Mouse (Mus musculus) heart, embryonic 13.5 days (tissue): Measurements from ENCODE around the gene Atxn1. TPM values are rescaled to one million over a fixed set of nuclear protein-coding genes. Genes with fewer than 3 reads are reported as not detected.

ENCODE experiments used
- ATAC-seq: fragments of 200-750 bp; cut with Nextera tagmentation; 2 replicates; pipeline ENCODE4 v1.8.0; 2017; ENCODE audit warnings: moderate TSS enrichment; ENCODE audit not compliant: insufficient number of reproducible peaks, low FRiP score, low TSS enrichment; ENCODE audit errors: extremely low read depth
- H3K27ac ChIP-seq: fragments of 300-500 bp; sonication (generic); replicated peaks from 2 replicates; pipeline ENCODE4 v1.5.1; 2015; ENCODE audit warnings: moderate library complexity, mild to moderate bottlenecking, inconsistent platforms
- H3K27me3 ChIP-seq: fragments of 300-500 bp; sonication (generic); replicated peaks from 2 replicates; pipeline ENCODE4 v1.6.1; 2015; ENCODE audit warnings: mild to moderate bottlenecking, inconsistent platforms
- H3K36me3 ChIP-seq: fragments of 300-500 bp; sonication (generic); 2 replicates; pipeline ENCODE4 v1.6.1; 2015; ENCODE audit warnings: mild to moderate bottlenecking, inconsistent platforms
- H3K4me1 ChIP-seq: fragments of 300-500 bp; sonication (generic); 2 replicates; pipeline ENCODE4 v1.6.1; 2015; ENCODE audit warnings: inconsistent platforms
- H3K4me2 ChIP-seq: fragments of 300-500 bp; sonication (generic); 2 replicates; pipeline ENCODE4 v1.6.1; 2015; ENCODE audit warnings: inconsistent platforms, mild to moderate bottlenecking, moderate library complexity
- H3K4me3 ChIP-seq: fragments of 300-500 bp; sonication (generic); 2 replicates; pipeline ENCODE4 v1.5.1; 2015; ENCODE audit warnings: moderate library complexity, mild to moderate bottlenecking, inconsistent platforms
- H3K9ac ChIP-seq: fragments of 300-500 bp; sonication (generic); 2 replicates; pipeline ENCODE4 v1.6.1; 2015; ENCODE audit warnings: inconsistent platforms, mild to moderate bottlenecking, moderate library complexity
- H3K9me3 ChIP-seq: fragments of 300-500 bp; sonication (generic); 2 replicates; pipeline ENCODE4 v1.6.1; 2016; ENCODE audit warnings: inconsistent platforms
- WGBS: fragments of 180-500 bp; shearing (Covaris S2); methylation state at CpG from one replicate; pipeline ENCODE4 v1.1.7; 2015; ENCODE audit warnings: mixed read lengths; 5-methylcytosine and 5-hydroxymethylcytosine counted together
- polyA plus RNA-seq: library from polyadenylated mRNA; unstranded; fragments of >200 nt; fragmentation: Nextera tagmentation; extraction: Ambion mirVana; gene quantifications from 2 replicates; pipeline ENCODE4 v1.2.1, GENCODE M21; 2015

The Atxn1 gene
- polyA plus RNA-seq, 1 experiment from 2014 or later = 5.8 TPM

DNA sequence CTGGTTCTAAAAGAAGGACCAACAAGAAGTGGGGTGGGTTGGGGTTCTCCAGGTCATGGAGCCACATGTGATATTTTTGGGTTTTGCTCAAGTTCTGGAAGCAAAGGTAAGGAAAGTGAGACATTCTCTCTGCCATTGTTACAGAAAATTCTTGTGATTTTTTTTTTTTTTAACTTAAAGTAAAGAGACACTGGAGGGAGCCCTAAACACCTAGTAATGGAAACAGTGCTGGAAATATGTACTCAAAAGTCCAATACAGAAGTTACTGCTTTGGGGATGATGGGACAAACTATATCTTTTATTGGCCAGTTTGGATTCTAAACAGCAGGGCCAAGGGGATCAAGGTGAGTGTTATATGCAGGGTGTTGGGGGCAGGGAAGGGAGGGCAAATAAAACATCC lies 330.9 kb downstream of the Atxn1 start:
- Histone ChIP-seq H3K27me3 (no peaks in the 10 kb centered on the region), H3K36me3 (no peaks in the 10 kb centered on the region), H3K9me3 (no peaks in the 10 kb centered on the region), H3K27ac (no peak overlapping the region), H3K4me2 (no peak overlapping the region), H3K4me3 (no peak overlapping the region), H3K9ac (no peak overlapping the region), H3K4me1 (peaks cover 35% of the 10 kb centered on the region)
- no peak for ATAC-seq

DNA sequence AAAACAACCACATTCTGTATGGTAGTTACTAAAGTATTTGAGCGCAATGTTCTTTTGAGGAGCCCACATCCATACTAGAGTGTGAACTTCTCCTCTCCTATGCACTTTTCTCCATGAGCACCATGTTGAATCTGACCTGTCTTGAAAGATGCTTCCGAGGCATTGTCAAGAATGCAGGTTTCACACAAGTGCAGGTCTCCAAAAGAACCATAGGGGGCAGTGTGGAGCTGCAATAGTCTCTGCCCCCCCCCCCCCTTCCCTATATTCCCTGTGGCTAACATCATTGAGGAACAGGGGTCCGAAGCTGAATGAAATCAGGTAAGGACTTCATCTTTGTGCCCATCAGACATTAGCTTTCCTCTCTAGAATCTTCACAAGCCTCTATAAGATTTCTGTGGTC lies 332.7 kb downstream of the Atxn1 start:
- Histone ChIP-seq H3K27ac (no peak overlapping the region), H3K36me3 (no peaks in the 10 kb centered on the region), H3K4me2 (no peak overlapping the region), H3K4me3 (no peak overlapping the region), H3K9me3 (no peaks in the 10 kb centered on the region), H3K9ac (no peak overlapping the region), H3K4me1 (peaks cover 49% of the 10 kb centered on the region), H3K27me3 (no peaks in the 10 kb centered on the region)
- no peak for ATAC-seq
- WGBS = 80% methylated on average over 3 of the region's 3 CpGs

DNA sequence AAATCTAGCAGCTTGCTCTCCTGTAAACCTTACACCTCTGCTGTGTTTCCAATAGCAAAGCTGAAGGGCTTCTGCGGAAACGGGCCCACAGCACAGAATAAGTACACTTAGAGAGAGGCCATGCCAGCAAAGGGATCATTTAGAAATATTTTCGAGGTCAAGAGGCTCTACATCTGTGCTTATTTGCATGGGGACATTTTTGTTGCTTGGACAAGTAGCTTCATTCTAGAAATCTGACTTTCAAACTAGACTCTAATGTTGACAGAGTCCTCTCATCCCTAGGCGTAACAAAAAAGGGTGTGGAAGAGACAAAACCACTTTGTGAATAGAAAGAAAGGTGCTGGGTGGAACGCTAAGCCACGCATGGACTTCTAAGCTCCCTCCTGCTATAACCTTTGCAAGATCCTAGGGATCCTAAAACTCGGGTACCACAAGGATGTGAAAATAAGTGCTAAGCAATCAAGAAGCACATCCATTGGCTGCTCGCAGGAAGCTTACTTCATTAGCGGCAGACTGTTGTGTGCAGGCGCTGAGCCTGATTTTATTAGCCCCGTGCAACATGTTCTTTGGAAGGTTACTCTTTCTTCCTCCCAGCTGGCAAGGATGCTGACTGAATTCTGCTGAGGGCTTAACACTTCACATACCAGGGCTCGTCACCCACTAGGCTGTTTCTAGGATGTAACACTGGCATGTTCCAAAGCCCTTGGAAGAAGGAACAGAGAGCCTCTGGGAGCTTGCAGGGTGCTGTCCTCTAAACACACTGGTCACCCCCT lies 334.1 kb downstream of the Atxn1 start:
- Histone ChIP-seq H3K4me1 (peaks cover 54% of the 10 kb centered on the region), H3K27me3 (no peaks in the 10 kb centered on the region), H3K9ac (no peak overlapping the region), H3K27ac (no peak overlapping the region), H3K9me3 (no peaks in the 10 kb centered on the region), H3K4me2 (no peak overlapping the region), H3K4me3 (no peak overlapping the region), H3K36me3 (no peaks in the 10 kb centered on the region)
- ATAC-seq = no peak
- 75% methylated on average over 12 of the region's 12 CpGs for WGBS

DNA sequence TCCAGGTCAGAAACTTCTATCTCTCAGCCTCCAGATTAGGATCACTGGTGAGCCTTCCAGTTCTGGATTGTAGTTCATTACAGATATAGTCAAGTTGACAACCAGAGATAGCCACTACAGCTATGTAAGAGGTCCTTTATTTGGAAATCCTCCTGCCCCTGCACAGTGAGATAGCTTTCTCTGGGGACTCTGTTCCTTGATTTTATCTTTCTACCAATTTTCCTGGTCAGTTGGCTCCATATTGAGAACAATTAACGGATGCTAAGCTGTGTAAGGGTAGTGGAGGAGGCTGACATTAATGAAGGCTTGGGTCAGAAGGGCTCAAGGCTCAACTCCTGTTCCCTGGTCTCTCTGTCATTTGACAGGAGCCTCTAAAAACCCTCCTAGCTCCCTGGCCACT lies 335.1 kb downstream of the Atxn1 start:
- Histone ChIP-seq H3K9ac (no peak overlapping the region), H3K27ac (no peak overlapping the region), H3K4me2 (no peak overlapping the region), H3K36me3 (no peaks in the 10 kb centered on the region), H3K4me1 (peaks cover 53% of the 10 kb centered on the region), H3K27me3 (no peaks in the 10 kb centered on the region), H3K4me3 (no peak overlapping the region), H3K9me3 (no peaks in the 10 kb centered on the region)
- WGBS = 70% methylated on average over 1 of the region's 1 CpGs
- ATAC-seq = no peak

DNA sequence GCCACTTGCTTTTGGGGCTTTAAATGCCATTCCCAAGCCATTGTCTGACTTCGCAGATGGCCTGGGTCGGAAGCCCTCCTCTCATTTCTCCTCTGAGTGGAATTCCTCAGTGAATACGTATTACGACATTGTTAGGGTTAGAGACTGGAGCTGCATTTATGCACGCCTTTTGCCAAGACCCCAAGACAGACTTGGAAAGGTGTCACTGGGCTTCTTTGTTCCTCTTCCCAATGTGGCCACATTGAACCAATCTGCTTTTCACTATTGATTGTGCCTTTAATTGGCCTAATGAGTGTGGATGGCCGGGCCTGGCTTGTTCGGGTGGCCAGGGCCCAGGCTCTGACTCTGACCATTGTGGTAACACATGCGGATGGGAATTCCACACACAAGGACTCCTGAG lies 336.5 kb downstream of the Atxn1 start:
- Histone ChIP-seq H3K36me3 (no peaks in the 10 kb centered on the region), H3K4me1 (peaks cover 52% of the 10 kb centered on the region), H3K27ac (0 out of 2 replicates have a peak overlapping the region, but pooled peaks have one; percentile 66), H3K9me3 (peaks cover 4% of the 10 kb centered on the region; the same call in 1 of the 2 replicates), H3K4me2 (no peak overlapping the region), H3K27me3 (no peaks in the 10 kb centered on the region), H3K4me3 (no peak overlapping the region), H3K9ac (no peak overlapping the region)
- ATAC-seq = no peak
- 78% methylated on average over 8 of the region's 8 CpGs for WGBS

DNA sequence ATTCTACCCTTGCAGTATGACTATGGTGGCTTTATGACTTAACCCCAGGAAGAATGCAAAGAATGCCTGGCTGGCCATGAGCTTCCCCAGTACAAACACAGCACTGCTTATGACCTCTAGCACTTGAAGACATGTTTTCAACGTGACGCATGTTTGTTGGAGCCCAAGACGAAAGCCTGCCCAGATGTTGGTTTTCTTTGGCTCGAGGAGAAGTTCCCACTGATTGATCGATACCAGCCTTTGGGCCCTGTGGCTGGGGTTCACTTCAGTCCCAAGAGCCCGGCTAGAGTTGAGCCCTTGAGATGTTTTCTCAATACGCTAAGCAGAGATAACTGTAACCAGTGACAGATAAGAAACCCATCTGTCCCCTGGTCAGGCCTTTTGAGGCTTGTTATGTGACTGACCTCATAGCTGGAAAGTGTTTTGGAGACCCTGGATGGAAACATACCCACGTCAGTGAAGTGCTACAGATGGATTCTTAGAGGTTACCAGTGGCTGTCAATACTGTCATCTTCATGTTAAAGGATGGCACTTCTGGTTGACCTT lies 337.5 kb downstream of the Atxn1 start:
- no peak; the same call in 1 of the 2 replicates for ATAC-seq

DNA sequence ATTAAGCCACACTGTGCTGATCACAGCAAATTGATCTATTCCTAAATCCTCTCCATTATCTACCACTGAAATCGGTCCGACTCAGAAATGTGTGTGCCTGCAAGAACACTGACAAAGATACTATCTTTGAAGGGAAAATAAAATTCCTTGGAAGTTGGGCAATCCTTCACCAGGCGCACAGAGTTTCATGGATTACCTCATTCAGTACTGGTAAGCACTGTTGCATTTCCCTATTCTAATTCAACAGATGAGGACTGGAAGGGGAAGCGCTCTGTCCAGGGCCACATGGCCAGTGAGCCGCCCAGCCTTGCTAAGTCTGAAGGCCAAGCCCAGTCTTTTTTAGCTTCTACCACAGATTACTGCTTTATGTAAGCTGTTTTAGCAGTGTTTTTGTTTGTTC lies 339.1 kb downstream of the Atxn1 start:
- H3K9me3 ChIP-seq = peaks cover 4% of the 10 kb centered on the region; the same call in 1 of the 2 replicates
- H3K4me1 ChIP-seq = peaks cover 58% of the 10 kb centered on the region
- H3K4me3 ChIP-seq = no peak overlapping the region
- WGBS = 92% methylated on average over 5 of the region's 5 CpGs
- H3K4me2 ChIP-seq = no peak overlapping the region
- ATAC-seq = no peak
- no peak overlapping the region for H3K27ac ChIP-seq
- H3K27me3 ChIP-seq = no peaks in the 10 kb centered on the region
- no peak overlapping the region for H3K9ac ChIP-seq
- no peaks in the 10 kb centered on the region for H3K36me3 ChIP-seq

More for the DNA sequence above, 337.5 kb downstream of the Atxn1 start:
- 4% methylated on average over 8 of the region's 8 CpGs for WGBS
- no peaks in the 10 kb centered on the region for H3K27me3 ChIP-seq
- H3K4me3 ChIP-seq = no peak overlapping the region
- H3K9ac ChIP-seq = no peak overlapping the region
- no peaks in the 10 kb centered on the region for H3K36me3 ChIP-seq
- H3K4me1 ChIP-seq = peaks cover 63% of the 10 kb centered on the region
- H3K9me3 ChIP-seq = peaks cover 4% of the 10 kb centered on the region; the same call in 1 of the 2 replicates
- peak overlapping the region; percentile 66 for H3K27ac ChIP-seq
- no peak overlapping the region for H3K4me2 ChIP-seq

DNA sequence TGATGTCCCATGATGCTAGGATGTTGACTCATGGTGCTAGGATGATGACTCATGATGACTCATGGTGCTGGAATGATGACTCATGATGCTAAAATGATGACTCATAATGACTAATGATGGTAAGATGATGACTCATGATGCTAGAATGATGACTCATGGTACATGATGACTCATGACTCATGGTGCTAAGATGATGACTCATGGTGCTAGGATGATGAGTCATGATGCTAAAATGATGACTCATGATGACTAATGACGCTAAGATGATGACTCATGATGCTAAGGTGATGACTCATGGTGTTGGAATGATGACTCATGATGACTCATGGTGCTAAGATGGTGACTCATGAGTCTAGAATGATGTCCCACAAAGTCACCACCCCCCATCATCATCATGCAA lies 341.0 kb downstream of the Atxn1 start:
- peak overlapping the region; percentile 65; the same call in 1 of the 2 replicates for H3K27ac ChIP-seq
- H3K4me1 ChIP-seq = peaks cover 57% of the 10 kb centered on the region
- WGBS = 77% methylated on average over 1 of the region's 1 CpGs
- no peak for ATAC-seq
- H3K9ac ChIP-seq = no peak overlapping the region
- H3K36me3 ChIP-seq = no peaks in the 10 kb centered on the region
- H3K27me3 ChIP-seq = no peaks in the 10 kb centered on the region
- H3K4me2 ChIP-seq = no peak overlapping the region
- no peak overlapping the region for H3K4me3 ChIP-seq
- H3K9me3 ChIP-seq = peaks cover 4% of the 10 kb centered on the region; the same call in 1 of the 2 replicates

DNA sequence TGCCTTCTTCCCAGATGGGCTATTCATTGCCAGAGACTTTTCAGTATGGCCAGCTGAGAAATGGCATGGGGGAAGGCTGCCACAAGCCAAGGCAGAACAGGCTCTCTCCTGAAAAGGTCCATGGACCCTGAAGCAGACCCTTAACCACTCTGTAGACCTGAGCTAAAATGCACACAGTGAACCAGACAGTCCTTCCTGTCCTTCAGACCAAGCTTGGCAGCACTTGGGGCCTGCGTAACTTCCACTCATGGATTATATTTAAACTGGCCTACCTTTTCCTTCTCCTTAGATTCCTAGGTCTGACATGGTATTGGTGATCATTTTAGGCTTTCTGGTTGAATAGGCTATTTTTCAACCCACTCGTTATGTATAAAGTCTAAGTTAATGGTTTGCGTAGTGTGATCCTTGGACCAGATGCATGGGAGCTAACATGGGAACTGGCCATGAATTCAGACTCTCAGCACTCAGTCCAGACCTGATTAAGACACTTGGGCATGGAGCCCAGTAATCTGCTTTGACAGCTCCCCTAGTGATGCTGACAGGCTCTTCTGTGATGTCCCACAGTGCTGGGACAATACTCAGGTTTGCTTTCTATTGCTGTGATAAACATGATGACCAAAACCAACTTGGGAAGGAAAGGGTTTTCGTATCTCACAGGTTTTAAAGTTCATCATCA lies 341.8 kb downstream of the Atxn1 start:
- Histone ChIP-seq H3K4me1 (peaks cover 51% of the 10 kb centered on the region), H3K9ac (no peak overlapping the region), H3K4me2 (no peak overlapping the region), H3K9me3 (peaks cover 4% of the 10 kb centered on the region; the same call in 1 of the 2 replicates), H3K36me3 (no peaks in the 10 kb centered on the region), H3K27me3 (no peaks in the 10 kb centered on the region), H3K27ac (peak overlapping the region; percentile 65), H3K4me3 (no peak overlapping the region)
- WGBS = 60% methylated on average over 4 of the region's 4 CpGs
- no peak for ATAC-seq

DNA sequence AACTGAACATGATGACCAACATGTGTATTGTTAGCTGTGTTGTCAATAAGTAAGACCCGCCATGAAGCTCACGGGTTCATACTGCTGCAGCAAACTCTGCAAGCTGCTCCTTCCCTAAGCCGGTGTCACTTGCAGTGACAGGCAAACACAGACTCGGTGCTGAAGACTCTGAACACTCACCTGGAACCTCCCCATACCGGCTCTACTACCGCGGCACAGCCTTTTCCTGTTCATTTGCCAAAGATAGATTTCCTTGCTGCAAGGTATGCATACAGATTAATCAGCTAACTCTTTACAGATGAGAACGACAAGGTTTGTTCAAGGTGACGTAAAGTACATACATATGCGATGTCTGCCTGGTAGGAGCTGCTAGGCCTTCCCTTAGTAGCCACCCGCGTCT lies 344.1 kb downstream of the Atxn1 start:
- Histone ChIP-seq H3K4me3 (no peak overlapping the region), H3K4me1 (peaks cover 41% of the 10 kb centered on the region), H3K9me3 (peaks cover 4% of the 10 kb centered on the region; the same call in 1 of the 2 replicates), H3K27ac (no peak overlapping the region), H3K9ac (no peak overlapping the region), H3K36me3 (no peaks in the 10 kb centered on the region), H3K4me2 (no peak overlapping the region), H3K27me3 (no peaks in the 10 kb centered on the region)
- ATAC-seq = no peak
- WGBS = 69% methylated on average over 12 of the region's 12 CpGs

DNA sequence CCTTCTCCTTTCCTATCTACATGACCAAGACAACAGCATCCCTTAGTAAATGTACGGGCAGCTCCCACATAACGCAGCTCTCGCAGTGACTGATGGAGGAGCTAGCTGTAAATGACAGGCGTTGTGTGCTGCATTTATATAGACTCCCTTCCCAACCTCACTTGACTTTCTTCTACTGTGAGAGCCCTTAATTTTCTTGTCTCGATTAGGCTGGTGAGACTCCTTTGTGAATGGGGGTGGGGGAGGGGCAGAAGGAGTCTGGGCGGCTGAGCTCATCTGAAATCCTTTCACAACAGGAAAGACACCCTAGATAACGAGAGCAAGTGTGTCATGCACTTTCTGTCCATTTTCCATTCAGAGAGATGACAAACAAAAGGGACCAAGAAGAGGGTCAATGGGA lies 344.5 kb downstream of the Atxn1 start:
- H3K27ac ChIP-seq = no peak overlapping the region
- H3K27me3 ChIP-seq = no peaks in the 10 kb centered on the region
- H3K36me3 ChIP-seq = no peaks in the 10 kb centered on the region
- peaks cover 45% of the 10 kb centered on the region for H3K4me1 ChIP-seq
- H3K4me2 ChIP-seq = no peak overlapping the region
- peaks cover 4% of the 10 kb centered on the region; the same call in 1 of the 2 replicates for H3K9me3 ChIP-seq
- H3K4me3 ChIP-seq = no peak overlapping the region
- WGBS = 51% methylated on average over 7 of the region's 7 CpGs
- no peak overlapping the region for H3K9ac ChIP-seq
- no peak for ATAC-seq
